Mouse (Mus musculus) E14TG2a.4 (cell line): ENCODE measurements around the gene Wdr63.

Experiments used
- CTCF ChIP-seq: conservative IDR thresholded peaks from 2 replicates; pipeline ENCODE4 v1.5.1; 2014; ENCODE audit warnings: low read length
- NANOG ChIP-seq: IDR thresholded peaks from 2 replicates; pipeline ENCODE4 v1.6.1; 2014; ENCODE audit warnings: borderline replicate concordance, low read length, mixed read lengths
- POU5F1 ChIP-seq: IDR thresholded peaks from 2 replicates; pipeline ENCODE4 v1.6.1; 2014; ENCODE audit warnings: low read length, borderline replicate concordance

DNA sequence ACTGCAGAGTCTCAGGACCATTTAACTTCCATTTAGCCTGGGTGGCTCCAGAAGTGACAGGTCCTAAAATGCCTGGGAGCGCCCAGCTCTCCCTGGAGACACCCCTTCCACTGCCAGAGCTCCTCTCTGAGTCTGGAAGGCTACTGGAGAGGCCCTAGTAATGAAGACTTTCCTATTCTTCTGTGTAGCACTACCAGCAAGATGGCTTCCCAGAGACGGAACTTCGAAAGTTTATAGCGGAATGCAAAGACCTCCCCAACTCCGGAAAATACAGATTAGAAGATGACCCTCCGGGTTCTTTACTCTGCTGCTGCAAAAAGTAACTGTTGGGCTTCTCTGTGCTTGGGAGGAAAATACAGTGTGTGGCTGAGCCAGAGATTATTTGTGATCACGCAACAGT is 32.3 kb upstream of the Wdr63 start:
- TF ChIP-seq NANOG (no peak), CTCF (no peak), POU5F1 (no peak)
